Mouse (Mus musculus) spleen, embryonic (tissue): Measurements from ENCODE around the gene Slc2a1.

Experiments
- CTCF ChIA-PET: fragments of 350-600 bp; sonication (Branson Sonifier 250); formaldehyde crosslinking; loops from one replicate; lab custom pipeline; 2022; lab: Charles Lee

Gene Slc2a1

DNA sequence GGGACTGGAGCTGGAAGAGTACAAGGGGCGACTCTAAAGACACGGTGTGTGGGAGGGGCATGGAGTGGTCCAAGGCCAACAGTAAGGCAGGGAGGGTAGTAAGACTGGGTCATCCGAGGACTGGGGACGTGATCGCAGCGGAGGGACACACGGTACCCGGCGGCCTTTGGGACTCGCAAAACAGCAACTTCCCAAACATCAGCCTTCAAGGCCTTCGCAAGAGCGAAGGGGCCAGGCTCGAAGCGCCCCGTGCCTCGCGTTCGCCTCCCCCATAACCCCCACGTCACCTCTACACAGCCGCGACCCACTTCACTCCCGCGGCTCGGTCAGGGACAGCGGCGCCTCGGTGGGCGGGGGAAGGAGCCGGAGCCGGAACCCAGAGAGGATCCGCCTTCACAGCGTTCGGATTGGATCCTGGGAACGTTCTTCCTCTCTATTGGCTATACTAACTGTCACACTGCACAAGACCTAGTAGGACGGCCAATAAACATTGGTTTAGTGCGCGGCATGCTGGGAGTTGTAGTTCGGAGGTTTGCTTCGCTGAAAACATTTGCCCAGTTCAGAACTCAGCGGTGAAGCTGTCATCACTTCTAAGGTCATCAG lies 65.4 kb downstream of the Slc2a1 start, which contains the start of gene Zfp691:
Gene Zfp691, minus strand, starts transcription at position 345 of the 603 bp plus-strand sequence.
- CTCF ChIA-PET: no interaction called here

GRCm38 (mm10) chr4:119177702-119178101 lies 69.2 kb downstream of the Slc2a1 start:
- CTCF ChIA-PET: interaction anchor here (0.6 kb wide), 1 partner anchor 528 kb away, joined by 5 read pairs; no protein-coding TSS in a partner anchor

DNA sequence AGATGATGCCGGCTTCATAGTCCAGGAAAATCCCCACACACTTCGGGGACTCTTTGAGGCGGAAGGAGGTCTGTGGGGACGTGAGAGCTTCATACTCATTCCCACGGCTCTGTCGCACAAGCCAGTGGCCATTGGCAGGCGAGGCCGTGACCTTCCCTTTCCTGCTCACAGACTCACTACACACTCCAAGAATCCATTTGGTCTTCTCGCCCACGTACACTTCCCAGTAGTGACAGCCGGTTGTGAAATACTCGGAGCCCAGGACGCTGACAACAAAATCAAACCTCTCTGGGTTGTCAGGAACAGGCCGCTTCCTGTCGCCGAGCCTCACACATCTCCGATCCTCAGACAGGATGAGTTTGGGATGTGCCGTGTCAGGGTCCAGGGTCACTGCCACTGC lies 69.8 kb downstream of the Slc2a1 start:
- CTCF ChIA-PET: interaction anchor here (0.9 kb wide), 1 partner anchor 54 kb away, joined by 3 read pairs; no protein-coding TSS in a partner anchor

DNA sequence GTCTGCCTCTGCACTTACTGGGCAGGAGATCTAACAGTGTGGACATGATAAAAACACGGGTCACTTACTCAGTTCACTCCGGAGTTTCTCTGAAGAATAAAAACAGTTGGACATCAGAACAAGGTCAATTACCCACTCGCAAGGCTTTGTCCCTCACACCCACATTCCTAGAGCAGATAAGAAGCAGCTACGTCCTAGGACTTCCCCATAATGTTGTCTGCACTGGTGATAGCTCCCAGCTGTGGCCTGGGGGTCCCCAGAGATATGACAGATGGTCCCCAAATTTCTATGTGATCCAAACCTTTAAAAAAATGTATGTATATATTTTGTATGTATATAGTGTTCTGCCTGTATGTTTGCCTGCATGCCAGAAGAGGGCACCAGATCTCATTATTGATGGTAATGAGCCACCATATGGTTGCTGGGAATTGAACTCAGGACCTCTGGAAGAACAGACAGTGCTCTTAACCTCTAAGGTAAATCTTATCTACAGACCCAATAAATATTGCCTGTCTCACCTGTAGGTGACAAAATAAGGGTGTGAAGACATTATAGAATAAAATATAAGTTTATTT lies 71.7 kb downstream of the Slc2a1 start:
- CTCF ChIA-PET: no interaction called here

GRCm38 (mm10) chr4:119181456-119181855 lies 72.9 kb downstream of the Slc2a1 start:
- CTCF ChIA-PET: interaction anchor here (0.7 kb wide), 1 partner anchor 186 kb away, joined by 10 read pairs; no protein-coding TSS in a partner anchor

- CTCF ChIA-PET: interaction anchor here (0.9 kb wide), 1 partner anchor 10 kb away, joined by 3 read pairs; no protein-coding TSS in a partner anchor
Observed at GRCm38 (mm10) chr4:119183525-119183924, 75.0 kb downstream of the Slc2a1 start.

DNA sequence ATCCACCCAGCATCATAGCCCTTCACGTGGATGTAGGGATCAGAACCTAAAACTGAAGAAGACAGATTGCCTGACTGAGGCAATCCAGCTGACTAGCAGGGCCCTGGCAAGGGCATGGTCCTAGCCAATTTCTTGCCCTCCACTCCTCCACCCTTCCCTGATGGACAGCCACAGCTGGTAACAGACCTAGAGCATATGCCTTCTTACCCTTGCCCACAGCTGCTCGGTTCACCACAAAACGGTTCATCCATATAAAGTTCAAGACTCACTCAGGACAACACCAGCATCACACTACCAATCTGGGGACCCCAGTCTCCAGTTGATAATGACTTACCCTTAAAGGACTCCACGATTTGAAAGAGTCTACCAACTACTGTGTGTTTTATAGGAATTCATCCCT lies 77.3 kb downstream of the Slc2a1 start:
- CTCF ChIA-PET: no interaction called here
